Mouse (Mus musculus): ENCODE measurements around the gene Grm2. TPM values are rescaled to one million over a fixed set of nuclear protein-coding genes. Genes with fewer than 3 reads are reported as not detected.
A peak's percentile ranks its signal among the peaks of the same experiment; 100 is the strongest.

Gene Grm2
- 8.7 and 9.7 TPM in 2 replicates for polyA plus RNA-seq (2015; fragmentation: Nextera tagmentation; extraction: Ambion mirVana)

DNA sequence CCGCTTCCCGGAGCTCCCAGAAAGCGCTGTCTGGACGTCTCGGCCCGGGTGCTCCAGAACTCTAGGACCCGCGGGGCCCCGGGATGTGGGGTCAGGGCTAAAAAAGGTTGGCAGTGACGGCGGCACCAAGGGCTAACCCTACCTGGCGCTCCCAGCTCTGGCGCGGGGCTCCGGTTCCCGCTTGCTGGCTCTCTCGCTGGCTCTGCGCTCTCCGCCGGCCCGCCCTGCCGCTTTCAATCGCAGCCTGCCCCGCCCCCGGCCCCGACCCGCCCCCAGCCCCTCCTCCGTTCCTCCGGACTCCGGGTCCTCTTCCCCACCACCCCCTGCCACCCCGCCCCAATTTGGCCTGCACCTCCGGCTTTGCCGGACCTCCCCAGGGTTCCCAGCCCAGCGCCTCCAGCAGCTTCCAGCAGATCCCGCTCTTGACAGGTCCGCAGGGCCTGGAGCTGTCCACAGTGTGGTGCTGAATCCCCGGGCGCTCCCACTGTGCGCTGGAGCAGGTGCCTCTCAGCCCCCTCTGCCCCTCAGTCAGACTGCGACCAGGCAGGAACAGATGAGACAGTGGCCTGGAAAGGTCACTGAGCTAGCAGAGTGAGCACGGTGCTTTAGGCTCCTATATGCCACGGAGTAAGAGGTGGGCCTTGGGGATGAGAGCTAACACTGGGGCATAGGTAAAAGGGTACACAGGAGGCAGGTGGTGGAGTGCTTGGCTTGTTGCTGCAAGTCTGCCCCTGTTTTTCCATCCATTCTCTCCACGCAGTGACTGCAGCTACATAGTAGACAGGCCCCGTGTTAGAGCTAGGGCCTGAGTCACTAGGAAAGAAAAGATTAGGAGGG is at the start of gene Grm2:
Grm2 (minus strand) TSS at position 199 of the 837 bp plus-strand sequence.
- Histone ChIP-seq H3K27me3 (peaks cover 5% of the 10 kb centered on the region; the same call in 1 of the 2 replicates), H3K36me3 (peaks cover 21% of the 10 kb centered on the region), H3K4me2 (peak within 1 kb of the TSS; percentile 85), H3K9ac (peak within 1 kb of the TSS; percentile 51), H3K4me3 (peak within 1 kb of the TSS; percentile 52), H3K27ac (replicated peaks) (no peak within 1 kb of the TSS), H3K9me3 (no peaks in the 10 kb centered on the region), H3K4me1 (replicated peaks) (peaks cover 27% of the 10 kb centered on the region)
- 2% methylated on average over 32 of the region's 44 CpGs for WGBS
- peak; percentile 60 for ATAC-seq (ENCODE audit: low FRiP score, low read depth)

DNA sequence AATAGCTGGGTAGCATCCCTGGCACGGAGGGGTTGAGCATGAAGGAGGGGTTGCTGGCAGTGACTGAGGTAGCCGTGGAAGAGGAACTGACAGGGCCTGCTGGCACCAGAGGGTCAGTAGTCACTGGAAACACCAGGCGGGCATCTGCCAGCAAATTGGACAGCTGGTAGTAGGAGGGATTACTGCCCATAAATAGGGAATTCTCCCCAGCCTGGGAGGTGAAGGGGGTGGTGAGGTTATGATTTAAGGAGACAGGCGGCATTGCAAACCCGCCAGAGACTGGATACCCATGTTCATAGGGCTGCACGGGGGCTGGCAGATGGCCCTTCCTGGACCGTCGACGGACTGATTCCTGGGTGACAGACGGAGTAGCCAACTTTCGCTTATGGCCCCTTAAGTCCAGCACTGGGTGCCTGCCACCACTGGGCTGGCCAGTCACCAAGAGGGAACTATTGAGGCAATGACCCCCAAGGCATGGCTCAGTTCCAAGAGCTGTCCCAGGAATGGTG is 37.1 kb upstream of the Grm2 start:
- peaks cover 26% of the 10 kb centered on the region for H3K36me3 ChIP-seq
- H3K9me3 ChIP-seq, result no peaks in the 10 kb centered on the region
- no peak overlapping the region for H3K27ac ChIP-seq (replicated peaks)
- no peak overlapping the region for H3K4me2 ChIP-seq
- H3K9ac ChIP-seq, result no peak overlapping the region
- H3K27me3 ChIP-seq, result no peaks in the 10 kb centered on the region
- peak; percentile 68 for ATAC-seq (ENCODE audit: low FRiP score, low read depth)
- 77% methylated on average over 11 of the region's 11 CpGs for WGBS
- no peak overlapping the region for H3K4me3 ChIP-seq
- H3K4me1 ChIP-seq (replicated peaks), result no peaks in the 10 kb centered on the region

DNA sequence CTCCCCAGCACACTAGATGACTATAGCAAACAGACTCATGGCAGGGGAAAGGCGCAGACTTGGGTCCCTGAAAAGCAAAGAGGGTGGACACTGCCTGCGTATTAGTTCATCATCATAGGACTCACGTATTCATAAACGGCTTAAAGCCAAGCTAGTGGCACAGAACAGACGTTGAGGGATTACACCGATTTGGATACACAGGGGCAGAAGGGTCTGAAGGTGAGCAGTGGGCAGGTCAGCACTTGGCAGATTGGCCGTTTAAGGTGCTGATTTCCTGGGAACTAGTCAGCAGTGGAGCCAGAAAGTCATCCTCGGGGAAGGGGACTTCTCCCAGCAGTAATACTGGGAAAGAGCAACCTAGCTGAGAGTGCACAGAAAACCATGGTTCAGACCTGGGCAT is 33.0 kb upstream of the Grm2 start:
- peaks cover 10% of the 10 kb centered on the region for H3K36me3 ChIP-seq
- no peaks in the 10 kb centered on the region for H3K27me3 ChIP-seq
- no peak for ATAC-seq (ENCODE audit: low FRiP score, low read depth)
- no peak overlapping the region for H3K9ac ChIP-seq
- peaks cover 28% of the 10 kb centered on the region for H3K4me1 ChIP-seq (replicated peaks)
- H3K4me2 ChIP-seq, result no peak overlapping the region
- 86% methylated on average over 8 of the region's 8 CpGs for WGBS
- no peak overlapping the region for H3K4me3 ChIP-seq
- H3K9me3 ChIP-seq, result no peaks in the 10 kb centered on the region
- H3K27ac ChIP-seq (replicated peaks), result no peak overlapping the region

DNA sequence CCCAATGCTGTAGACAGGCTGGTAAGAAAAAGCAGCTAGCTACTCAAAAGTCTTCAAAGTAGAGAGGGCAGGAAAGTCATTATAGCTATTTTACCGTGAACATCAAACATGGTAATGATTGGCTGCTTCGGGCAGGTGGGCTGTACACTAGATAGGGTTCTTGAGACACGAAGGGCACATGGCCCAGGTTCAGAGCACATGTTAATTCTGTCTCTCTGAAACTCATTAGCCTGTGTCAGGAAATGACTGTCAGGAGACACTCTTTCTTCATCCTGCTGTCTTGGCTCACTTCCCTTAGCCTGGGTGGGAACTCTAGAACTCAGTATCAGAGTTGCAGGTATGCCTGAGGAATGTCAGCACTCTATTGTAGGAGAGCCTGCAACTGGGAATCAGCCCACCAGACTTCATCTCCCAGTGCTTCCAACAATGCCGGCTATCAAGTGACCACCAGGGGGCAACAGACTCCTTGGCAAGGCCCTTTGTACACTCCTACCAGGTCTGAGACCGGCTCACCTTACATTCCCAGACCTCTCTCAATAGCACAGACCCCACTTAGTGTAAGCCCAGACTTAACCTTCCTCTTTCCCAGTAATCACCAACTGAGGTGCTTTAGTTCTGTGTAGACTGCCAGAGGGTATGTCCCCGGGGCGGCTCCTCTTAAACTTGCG is 31.2 kb upstream of the Grm2 start:
- 37% methylated on average over 8 of the region's 8 CpGs for WGBS
- Histone ChIP-seq H3K27ac (replicated peaks) (no peak overlapping the region), H3K4me3 (no peak overlapping the region), H3K27me3 (no peaks in the 10 kb centered on the region), H3K36me3 (no peaks in the 10 kb centered on the region), H3K4me2 (peak overlapping the region; percentile 22; the same call in 1 of the 2 replicates), H3K9me3 (no peaks in the 10 kb centered on the region), H3K4me1 (replicated peaks) (peaks cover 28% of the 10 kb centered on the region), H3K9ac (no peak overlapping the region)
- peak; percentile 20; the same call in 1 of the 2 replicates for ATAC-seq (ENCODE audit: low FRiP score, low read depth)

DNA sequence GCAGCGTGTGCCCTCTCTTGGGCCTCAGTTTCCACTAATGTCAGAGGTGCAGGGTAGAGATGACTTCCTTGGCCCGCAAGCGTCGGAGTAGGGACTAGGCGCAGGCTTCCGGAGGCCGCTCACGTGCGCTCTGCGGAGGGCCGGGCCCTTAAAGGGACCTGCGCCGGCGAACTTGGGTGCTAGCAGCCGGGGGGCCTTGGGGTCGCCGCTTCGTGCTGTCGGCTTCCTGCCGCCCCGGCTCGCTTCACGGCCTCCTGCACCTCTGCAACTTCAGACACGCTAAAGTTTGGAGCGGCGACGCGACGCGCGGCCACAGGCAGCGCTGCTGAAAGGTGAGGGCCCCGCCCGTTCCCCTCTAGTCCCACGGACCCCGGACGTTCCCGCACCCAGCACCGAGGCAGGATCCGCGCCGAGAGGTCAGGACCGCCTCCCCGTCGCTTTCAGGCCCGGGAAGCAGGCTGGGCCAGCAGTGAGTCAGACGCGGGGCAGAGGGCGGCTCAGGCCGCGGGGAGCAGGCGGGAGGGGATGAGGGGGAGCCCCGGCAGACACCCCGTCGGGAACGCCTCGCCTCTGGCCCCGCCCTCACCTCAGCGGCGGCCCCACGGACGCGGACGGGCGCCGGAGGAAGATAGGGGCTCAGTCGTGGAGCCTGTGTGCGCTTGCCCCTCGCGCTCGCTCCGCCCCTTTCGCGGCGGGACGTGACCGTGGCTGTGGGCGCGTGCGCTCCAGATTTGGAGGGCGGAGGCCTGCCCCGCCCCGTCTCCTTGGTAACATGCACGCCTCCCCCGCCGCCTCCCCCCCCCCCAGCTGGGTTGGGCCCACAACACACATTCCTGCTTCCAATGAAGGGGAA is 29.6 kb upstream of the Grm2 start, which contains the start of gene Tex264:
Tex264 (minus strand) TSS at position 679 of the 853 bp plus-strand sequence.
- Histone ChIP-seq H3K9ac (peak within 1 kb of the TSS; percentile 79), H3K4me3 (peak within 1 kb of the TSS; percentile 81), H3K4me2 (peak within 1 kb of the TSS; percentile 94), H3K9me3 (no peaks in the 10 kb centered on the region), H3K27ac (replicated peaks) (peak within 1 kb of the TSS; percentile 72), H3K4me1 (replicated peaks) (peaks cover 28% of the 10 kb centered on the region), H3K36me3 (peaks cover under 1% of the 10 kb centered on the region; the same call in 1 of the 2 replicates), H3K27me3 (no peaks in the 10 kb centered on the region)
- ATAC-seq (ENCODE audit: low FRiP score, low read depth), result peak; percentile 93
- under 1% methylated on average over 76 of the region's 86 CpGs for WGBS

DNA sequence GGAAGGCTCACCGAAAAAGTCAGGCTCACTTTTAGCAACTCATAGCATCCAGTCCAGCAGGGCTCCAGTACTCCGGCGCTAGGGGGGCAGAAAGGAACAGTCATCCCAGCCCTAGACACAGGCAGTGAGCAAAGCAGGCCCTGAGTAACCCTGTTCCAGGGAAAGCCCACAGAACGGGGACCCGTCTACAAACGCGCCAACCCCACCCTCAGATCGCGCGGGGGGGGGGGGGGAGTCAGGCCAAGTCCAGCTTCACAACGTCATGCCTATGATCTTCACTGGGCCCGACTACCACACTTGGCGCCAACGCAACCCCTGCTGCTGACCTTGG is 29.0 kb upstream of the Grm2 start:
- no peak for ATAC-seq (ENCODE audit: low FRiP score, low read depth)
- peak overlapping the region; percentile 94 for H3K4me2 ChIP-seq

DNA sequence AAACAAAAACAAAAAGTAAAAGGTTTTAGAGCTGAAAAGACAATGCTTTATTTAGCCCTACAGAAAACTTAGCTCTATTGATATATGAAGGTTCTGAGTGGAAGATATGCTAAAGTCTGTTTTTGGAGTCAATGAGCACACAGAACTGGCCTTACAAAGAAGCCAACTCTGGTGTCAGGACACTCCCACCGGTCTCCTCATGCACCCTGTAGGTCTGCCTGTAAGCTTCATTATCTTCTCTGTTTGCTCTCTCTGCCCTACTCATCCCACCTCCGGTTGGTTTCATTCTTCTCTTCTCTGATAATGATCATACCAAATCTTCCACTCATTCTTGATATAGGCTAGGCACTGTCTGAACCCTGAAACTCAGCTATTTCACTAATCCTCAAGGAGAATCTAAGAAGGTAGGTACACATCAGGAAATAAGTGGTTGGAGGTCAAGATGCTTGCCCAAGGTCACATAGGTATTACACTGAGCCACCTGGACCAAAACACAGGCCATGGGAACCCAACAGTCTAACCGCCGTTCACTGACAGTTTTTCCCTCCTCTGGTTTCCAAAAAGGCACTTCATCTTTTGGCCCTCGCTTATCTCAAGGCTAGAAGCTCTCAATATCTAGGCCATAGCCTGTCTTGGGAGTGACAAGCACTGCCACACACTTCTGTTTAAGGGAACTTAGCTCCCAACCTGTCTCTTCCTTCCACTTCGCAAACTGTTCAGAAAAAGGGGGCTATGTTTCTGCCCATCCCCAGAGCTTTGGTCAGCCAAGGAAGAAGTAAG is 28.4 kb upstream of the Grm2 start:
- Histone ChIP-seq H3K9ac (peak overlapping the region; percentile 79; the same call in 1 of the 2 replicates), H3K4me1 (replicated peaks) (peaks cover 28% of the 10 kb centered on the region), H3K27ac (replicated peaks) (no peak overlapping the region), H3K4me3 (peak overlapping the region; percentile 81), H3K36me3 (peaks cover 5% of the 10 kb centered on the region; the same call in 1 of the 2 replicates), H3K4me2 (peak overlapping the region; percentile 94), H3K9me3 (no peaks in the 10 kb centered on the region), H3K27me3 (no peaks in the 10 kb centered on the region)
- WGBS, result 86% methylated on average over 6 of the region's 6 CpGs
- ATAC-seq (ENCODE audit: low FRiP score, low read depth), result no peak

More for the DNA sequence above, 29.0 kb upstream of the Grm2 start:
- WGBS, result 5% methylated on average over 11 of the region's 14 CpGs
- H3K27me3 ChIP-seq, result no peaks in the 10 kb centered on the region
- H3K4me3 ChIP-seq, result peak overlapping the region; percentile 81
- no peaks in the 10 kb centered on the region for H3K9me3 ChIP-seq
- H3K36me3 ChIP-seq, result peaks cover 5% of the 10 kb centered on the region; the same call in 1 of the 2 replicates
- H3K9ac ChIP-seq, result peak overlapping the region; percentile 79
- H3K27ac ChIP-seq (replicated peaks), result peak overlapping the region; percentile 72
- peaks cover 28% of the 10 kb centered on the region for H3K4me1 ChIP-seq (replicated peaks)

DNA sequence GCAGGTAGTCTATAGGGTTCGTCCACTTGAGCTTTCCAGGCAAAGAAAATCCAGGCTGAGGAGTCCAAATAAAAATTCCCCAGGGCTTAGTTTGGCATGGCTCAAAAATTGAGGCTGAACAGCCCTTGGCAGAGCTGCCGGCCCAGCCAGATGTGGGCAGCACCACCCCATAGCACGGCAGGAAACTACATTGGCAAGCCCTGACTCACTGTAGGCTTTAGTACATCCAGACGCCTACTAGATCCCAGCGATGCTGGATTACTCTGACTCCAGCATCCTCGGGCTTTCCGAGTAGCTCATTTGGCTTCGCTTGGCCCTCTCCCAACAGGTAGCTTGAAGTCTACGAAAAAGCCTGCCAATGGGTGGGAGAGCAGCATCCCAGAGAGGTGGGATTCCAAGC is 25.1 kb upstream of the Grm2 start:
- ATAC-seq (ENCODE audit: low FRiP score, low read depth), result no peak
- Histone ChIP-seq H3K9ac (no peak overlapping the region), H3K4me2 (no peak overlapping the region), H3K4me1 (replicated peaks) (peaks cover 14% of the 10 kb centered on the region), H3K36me3 (peaks cover 5% of the 10 kb centered on the region; the same call in 1 of the 2 replicates), H3K4me3 (no peak overlapping the region), H3K27ac (replicated peaks) (no peak overlapping the region), H3K9me3 (no peaks in the 10 kb centered on the region), H3K27me3 (no peaks in the 10 kb centered on the region)
- WGBS, result 88% methylated on average over 9 of the region's 9 CpGs

DNA sequence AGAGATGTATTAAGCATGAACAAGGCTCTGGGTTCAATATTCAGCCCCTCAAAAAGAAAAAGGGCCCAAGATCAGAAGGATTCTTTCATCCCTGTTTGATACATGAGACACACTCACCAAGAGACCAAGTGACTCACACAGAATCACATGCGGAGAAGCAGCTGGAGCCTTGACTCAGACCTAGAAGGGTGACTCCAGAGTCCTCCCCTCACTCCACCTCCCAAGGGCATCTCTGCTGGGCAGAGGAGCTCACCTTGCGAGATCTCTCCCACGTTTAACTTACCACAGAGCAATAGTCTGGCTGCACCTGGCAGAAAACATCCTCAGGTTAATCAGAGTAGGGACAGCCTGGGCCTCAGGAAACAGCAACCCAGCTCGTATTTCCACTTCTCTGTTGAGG is 22.4 kb upstream of the Grm2 start:
- H3K27me3 ChIP-seq, result no peaks in the 10 kb centered on the region
- H3K9ac ChIP-seq, result no peak overlapping the region
- no peaks in the 10 kb centered on the region for H3K9me3 ChIP-seq
- H3K27ac ChIP-seq (replicated peaks), result no peak overlapping the region
- H3K4me3 ChIP-seq, result no peak overlapping the region
- ATAC-seq (ENCODE audit: low FRiP score, low read depth), result no peak
- no peak overlapping the region for H3K4me2 ChIP-seq
- 79% methylated on average over 4 of the region's 4 CpGs for whole genome bisulfite sequencing
- no peaks in the 10 kb centered on the region for H3K4me1 ChIP-seq (replicated peaks)
- H3K36me3 ChIP-seq, result peaks cover 9% of the 10 kb centered on the region; the same call in 1 of the 2 replicates

DNA sequence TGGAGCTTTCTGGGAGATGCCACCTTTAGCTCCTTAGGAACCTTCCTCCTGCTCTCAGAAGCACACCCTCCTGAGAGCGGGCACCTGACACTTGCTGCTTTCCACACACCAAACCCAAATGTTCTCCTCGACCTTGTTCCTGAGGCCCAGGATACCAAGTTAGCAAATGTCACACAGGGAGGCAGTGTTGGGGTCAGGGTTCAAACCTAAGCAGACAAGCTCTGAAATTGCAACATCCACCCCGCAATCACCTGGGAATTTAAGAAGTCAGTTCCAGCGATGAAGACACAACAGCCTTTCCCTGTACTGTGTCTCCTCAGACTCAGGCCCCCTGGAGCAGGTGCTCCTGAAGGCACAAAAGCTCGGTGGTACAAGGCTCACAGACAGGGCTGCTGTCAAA is 21.8 kb upstream of the Grm2 start:
- H3K27ac ChIP-seq (replicated peaks), result no peak overlapping the region

DNA sequence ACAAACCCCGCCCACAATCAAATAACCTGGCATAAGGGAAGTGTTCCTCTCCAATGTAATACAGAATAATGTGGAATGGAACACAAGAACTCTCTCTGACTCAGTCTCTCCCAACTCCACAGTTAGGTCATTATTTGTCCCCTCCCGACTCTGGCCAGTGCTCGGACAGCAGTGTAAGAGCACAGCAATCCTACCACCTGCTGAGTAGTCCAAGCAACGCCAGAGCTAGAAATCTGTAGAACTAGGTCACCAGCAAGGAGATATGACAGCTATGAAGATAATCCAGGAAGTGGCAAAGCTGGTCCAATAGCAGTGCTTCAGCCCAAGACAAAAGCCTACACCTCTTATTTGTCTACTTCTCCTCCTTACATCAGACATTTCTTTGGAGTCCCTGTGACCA is 20.7 kb upstream of the Grm2 start:
- H3K4me2 ChIP-seq, result no peak overlapping the region
- H3K4me1 ChIP-seq (replicated peaks), result no peaks in the 10 kb centered on the region
- no peak overlapping the region for H3K27ac ChIP-seq (replicated peaks)
- no peak overlapping the region for H3K9ac ChIP-seq
- H3K27me3 ChIP-seq, result no peaks in the 10 kb centered on the region
- no peak for ATAC-seq (ENCODE audit: low FRiP score, low read depth)
- 74% methylated on average over 4 of the region's 4 CpGs for WGBS
- peaks cover 21% of the 10 kb centered on the region; the same call in 1 of the 2 replicates for H3K36me3 ChIP-seq
- H3K9me3 ChIP-seq, result no peaks in the 10 kb centered on the region
- no peak overlapping the region for H3K4me3 ChIP-seq

More for the DNA sequence above, 21.8 kb upstream of the Grm2 start:
- Histone ChIP-seq H3K27me3 (no peaks in the 10 kb centered on the region), H3K4me3 (no peak overlapping the region), H3K9ac (no peak overlapping the region), H3K36me3 (peaks cover 15% of the 10 kb centered on the region; the same call in 1 of the 2 replicates), H3K4me1 (replicated peaks) (no peaks in the 10 kb centered on the region), H3K9me3 (no peaks in the 10 kb centered on the region), H3K4me2 (no peak overlapping the region)
- 91% methylated on average over 5 of the region's 5 CpGs for WGBS
- no peak for ATAC-seq (ENCODE audit: low FRiP score, low read depth)

Data from hindbrain, embryonic 15.5 days (tissue).